Mouse (Mus musculus): Measurements from ENCODE around the gene 1600014C10Rik. TPM values are rescaled to one million over a fixed set of nuclear protein-coding genes. Genes with fewer than 3 reads are reported as not detected.
A peak's percentile ranks its signal among the peaks of the same experiment; 100 is the strongest.

Gene 1600014C10Rik
- polyA plus RNA-seq, 1 experiment from 2014 or later: 13.9 TPM

- Histone ChIP-seq H3K36me3 (ENCODE audit: control insufficient read depth, insufficient read depth, low read length) (no peaks in the 10 kb centered on the region), H3K4me1 (replicated peaks; ENCODE audit: control insufficient read depth, insufficient read depth, low read length) (peaks cover 3% of the 10 kb centered on the region; the same call in 1 of the 2 replicates), H3K9me3 (ENCODE audit: control insufficient read depth, low read length) (no peaks in the 10 kb centered on the region), H3K9ac (ENCODE audit: low read length) (no peak overlapping the region), H3K27me3 (ENCODE audit: control insufficient read depth, insufficient read depth, low read length) (no peaks in the 10 kb centered on the region), H3K4me3 (ENCODE audit: low read depth, low read length) (no peak overlapping the region), H3K4me2 (ENCODE audit: low read depth, low read length, severe bottlenecking) (0 out of 2 replicates have a peak overlapping the region, but pooled peaks have one; percentile 5), H3K27ac (ENCODE audit: low read depth, low read length) (no peak overlapping the region)
- DNase-seq (ENCODE audit: low spot score) (no peak), ATAC-seq (replicated peaks; ENCODE audit: low FRiP score) (0 out of 2 replicates have a peak, but pooled peaks have one; percentile 11)
- WGBS: 45% methylated on average over 3 of the region's 3 CpGs
Measured at GRCm38 (mm10) chr7:38201290-38201658, 18.3 kb downstream of the 1600014C10Rik start.

- Histone ChIP-seq H3K27ac (ENCODE audit: low read depth, low read length) (no peak overlapping the region), H3K27me3 (ENCODE audit: control insufficient read depth, insufficient read depth, low read length) (no peaks in the 10 kb centered on the region), H3K9me3 (ENCODE audit: control insufficient read depth, low read length) (no peaks in the 10 kb centered on the region), H3K9ac (ENCODE audit: low read length) (no peak overlapping the region), H3K4me2 (ENCODE audit: low read depth, low read length, severe bottlenecking) (no peak overlapping the region), H3K4me1 (replicated peaks; ENCODE audit: control insufficient read depth, insufficient read depth, low read length) (peaks cover 3% of the 10 kb centered on the region; the same call in 1 of the 2 replicates), H3K36me3 (ENCODE audit: control insufficient read depth, insufficient read depth, low read length) (no peaks in the 10 kb centered on the region), H3K4me3 (ENCODE audit: low read depth, low read length) (no peak overlapping the region)
- DNase-seq (ENCODE audit: low spot score) (no peak), ATAC-seq (replicated peaks; ENCODE audit: low FRiP score) (no peak)
- 87% methylated on average over 6 of the region's 6 CpGs for WGBS
Measured at GRCm38 (mm10) chr7:38204314-38204713, 21.3 kb downstream of the 1600014C10Rik start.

- H3K27me3 ChIP-seq (ENCODE audit: control insufficient read depth, insufficient read depth, low read length): no peaks in the 10 kb centered on the region
- H3K4me3 ChIP-seq (ENCODE audit: low read depth, low read length): no peak overlapping the region
- ATAC-seq (replicated peaks; ENCODE audit: low FRiP score) (no peak), DNase-seq (ENCODE audit: low spot score) (no peak)
- H3K4me1 ChIP-seq (replicated peaks; ENCODE audit: control insufficient read depth, insufficient read depth, low read length): no peaks in the 10 kb centered on the region; the same call in 1 of the 2 replicates
- 47% methylated on average over 2 of the region's 2 CpGs for WGBS
- no peak overlapping the region for H3K9ac ChIP-seq (ENCODE audit: low read length)
- no peak overlapping the region for H3K27ac ChIP-seq (ENCODE audit: low read depth, low read length)
- no peak overlapping the region for H3K4me2 ChIP-seq (ENCODE audit: low read depth, low read length, severe bottlenecking)
- no peaks in the 10 kb centered on the region for H3K9me3 ChIP-seq (ENCODE audit: control insufficient read depth, low read length)
- H3K36me3 ChIP-seq (ENCODE audit: control insufficient read depth, insufficient read depth, low read length): no peaks in the 10 kb centered on the region
Measured at GRCm38 (mm10) chr7:38205801-38206200, 22.8 kb downstream of the 1600014C10Rik start.

GRCm38 (mm10) chr7:38206564-38206963 lies 23.5 kb downstream of the 1600014C10Rik start:
- ATAC-seq (replicated peaks; ENCODE audit: low FRiP score) (no peak), DNase-seq (ENCODE audit: low spot score) (no peak)
- H3K27ac ChIP-seq (ENCODE audit: low read depth, low read length): no peak overlapping the region
- H3K4me1 ChIP-seq (replicated peaks; ENCODE audit: control insufficient read depth, insufficient read depth, low read length): no peaks in the 10 kb centered on the region
- no peaks in the 10 kb centered on the region for H3K27me3 ChIP-seq (ENCODE audit: control insufficient read depth, insufficient read depth, low read length)
- WGBS: 86% methylated on average over 3 of the region's 3 CpGs
- no peak overlapping the region for H3K4me2 ChIP-seq (ENCODE audit: low read depth, low read length, severe bottlenecking)
- H3K4me3 ChIP-seq (ENCODE audit: low read depth, low read length): no peak overlapping the region
- H3K9ac ChIP-seq (ENCODE audit: low read length): no peak overlapping the region
- H3K36me3 ChIP-seq (ENCODE audit: control insufficient read depth, insufficient read depth, low read length): no peaks in the 10 kb centered on the region
- no peaks in the 10 kb centered on the region for H3K9me3 ChIP-seq (ENCODE audit: control insufficient read depth, low read length)

GRCm38 (mm10) chr7:38208969-38209368 lies 26.0 kb downstream of the 1600014C10Rik start:
- Histone ChIP-seq H3K27me3 (ENCODE audit: control insufficient read depth, insufficient read depth, low read length) (no peaks in the 10 kb centered on the region), H3K4me3 (ENCODE audit: low read depth, low read length) (no peak overlapping the region), H3K27ac (ENCODE audit: low read depth, low read length) (no peak overlapping the region), H3K9ac (ENCODE audit: low read length) (no peak overlapping the region), H3K4me2 (ENCODE audit: low read depth, low read length, severe bottlenecking) (no peak overlapping the region), H3K9me3 (ENCODE audit: control insufficient read depth, low read length) (no peaks in the 10 kb centered on the region), H3K36me3 (ENCODE audit: control insufficient read depth, insufficient read depth, low read length) (no peaks in the 10 kb centered on the region), H3K4me1 (replicated peaks; ENCODE audit: control insufficient read depth, insufficient read depth, low read length) (no peaks in the 10 kb centered on the region)
- no peak for ATAC-seq (replicated peaks; ENCODE audit: low FRiP score)
- no peak for DNase-seq (ENCODE audit: low spot score)
- 78% methylated on average over 3 of the region's 3 CpGs for WGBS

- no peak for ATAC-seq (replicated peaks; ENCODE audit: low FRiP score)
- H3K27me3 ChIP-seq (ENCODE audit: control insufficient read depth, insufficient read depth, low read length): no peaks in the 10 kb centered on the region
- WGBS: 76% methylated on average over 11 of the region's 11 CpGs
- H3K4me2 ChIP-seq (ENCODE audit: low read depth, low read length, severe bottlenecking): no peak overlapping the region
- no peaks in the 10 kb centered on the region for H3K4me1 ChIP-seq (replicated peaks; ENCODE audit: control insufficient read depth, insufficient read depth, low read length)
- no peak overlapping the region for H3K4me3 ChIP-seq (ENCODE audit: low read depth, low read length)
- no peak overlapping the region for H3K27ac ChIP-seq (ENCODE audit: low read depth, low read length)
- H3K9ac ChIP-seq (ENCODE audit: low read length): no peak overlapping the region
- no peaks in the 10 kb centered on the region for H3K9me3 ChIP-seq (ENCODE audit: control insufficient read depth, low read length)
- no peaks in the 10 kb centered on the region for H3K36me3 ChIP-seq (ENCODE audit: control insufficient read depth, insufficient read depth, low read length)
- DNase-seq (ENCODE audit: low spot score): no peak
Measured at GRCm38 (mm10) chr7:38209478-38210152, 26.6 kb downstream of the 1600014C10Rik start.

GRCm38 (mm10) chr7:38212651-38213062 lies 29.6 kb downstream of the 1600014C10Rik start:
- Histone ChIP-seq H3K4me3 (ENCODE audit: low read depth, low read length) (no peak overlapping the region), H3K9ac (ENCODE audit: low read length) (no peak overlapping the region), H3K36me3 (ENCODE audit: control insufficient read depth, insufficient read depth, low read length) (no peaks in the 10 kb centered on the region), H3K4me1 (replicated peaks; ENCODE audit: control insufficient read depth, insufficient read depth, low read length) (no peaks in the 10 kb centered on the region), H3K9me3 (ENCODE audit: control insufficient read depth, low read length) (no peaks in the 10 kb centered on the region), H3K27me3 (ENCODE audit: control insufficient read depth, insufficient read depth, low read length) (no peaks in the 10 kb centered on the region), H3K27ac (ENCODE audit: low read depth, low read length) (no peak overlapping the region), H3K4me2 (ENCODE audit: low read depth, low read length, severe bottlenecking) (no peak overlapping the region)
- DNase-seq (ENCODE audit: low spot score) (no peak), ATAC-seq (replicated peaks; ENCODE audit: low FRiP score) (no peak)
- WGBS: 61% methylated on average over 3 of the region's 3 CpGs

- no peak overlapping the region for H3K4me3 ChIP-seq (ENCODE audit: low read depth, low read length)
- H3K27me3 ChIP-seq (ENCODE audit: control insufficient read depth, insufficient read depth, low read length): no peaks in the 10 kb centered on the region
- H3K4me1 ChIP-seq (replicated peaks; ENCODE audit: control insufficient read depth, insufficient read depth, low read length): no peaks in the 10 kb centered on the region
- DNase-seq (ENCODE audit: low spot score) (no peak), ATAC-seq (replicated peaks; ENCODE audit: low FRiP score) (no peak)
- no peak overlapping the region for H3K4me2 ChIP-seq (ENCODE audit: low read depth, low read length, severe bottlenecking)
- no peaks in the 10 kb centered on the region for H3K9me3 ChIP-seq (ENCODE audit: control insufficient read depth, low read length)
- no peak overlapping the region for H3K27ac ChIP-seq (ENCODE audit: low read depth, low read length)
- H3K9ac ChIP-seq (ENCODE audit: low read length): no peak overlapping the region
- H3K36me3 ChIP-seq (ENCODE audit: control insufficient read depth, insufficient read depth, low read length): no peaks in the 10 kb centered on the region
- 69% methylated on average over 5 of the region's 5 CpGs for WGBS
Measured at GRCm38 (mm10) chr7:38214473-38215214, 31.6 kb downstream of the 1600014C10Rik start.
